Mouse (Mus musculus) stomach, postnatal 0 days (tissue): ENCODE measurements at regions not wholly inside any gene's neighbourhood (a gene's known extent, or its start where the extent isn't known, plus 50 kb on each side); places are given as distances from the start of the nearest gene placed in this dataset.

Experiments
- CTCF ChIP-seq: IDR thresholded peaks from 2 replicates; pipeline ENCODE4 v1.5.1; 2016; ENCODE audit warnings: antibody characterized with exemption, low read depth, mild to moderate bottlenecking, moderate library complexity
- EP300 ChIP-seq: optimal IDR thresholded peaks from 2 replicates; pipeline ENCODE3; 2016; ENCODE audit warnings: antibody characterized with exemption

DNA sequence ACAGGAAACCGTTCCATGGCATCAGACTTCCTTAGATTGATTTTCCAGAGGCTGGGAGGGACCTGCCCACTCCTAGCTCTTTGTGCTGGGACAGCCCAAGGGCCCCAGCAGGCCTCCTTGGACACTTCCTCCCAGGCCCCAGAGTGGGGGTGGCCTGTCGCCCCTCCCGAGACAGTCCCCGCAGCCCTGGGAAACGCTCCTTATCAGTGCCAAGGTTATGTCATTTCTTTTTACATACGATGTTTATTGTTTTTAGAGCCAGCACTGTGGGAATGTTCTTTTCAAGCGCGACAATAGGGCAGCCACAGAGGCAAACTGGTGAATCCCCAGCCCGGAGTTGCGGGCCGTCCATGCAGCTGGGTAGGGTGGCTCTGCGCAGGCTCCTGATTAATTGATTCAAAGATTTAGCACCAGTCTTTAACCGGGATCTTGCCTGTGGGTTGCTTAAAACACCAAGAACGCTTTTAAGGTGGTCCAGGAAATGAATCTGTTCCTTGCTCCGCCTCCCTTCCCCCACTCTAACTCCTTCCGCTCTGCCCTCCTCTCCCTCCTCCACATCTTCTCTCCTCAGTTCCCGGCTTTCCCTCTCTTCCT is 304.4 kb upstream of the Arglu1 start:
- TF ChIP-seq CTCF, result no peak
- TF ChIP-seq EP300, result no peak
